Mouse (Mus musculus) ES-E14 (cell line): ENCODE data around the gene Stard7. TPM values are rescaled to one million over a fixed set of nuclear protein-coding genes. Genes with fewer than 3 reads are reported as not detected.

Experiments used
- DNase-seq: peaks from one replicate; pipeline ENCODE4 v3.0.0-alpha.2; 2013; ENCODE audit warnings: low read depth, low spot score
- H3K27ac ChIP-seq: 2 replicates; pipeline ENCODE4 v1.5.1; 2012; ENCODE audit warnings: low read depth, mild to moderate bottlenecking, low read length, moderate library complexity, mixed read lengths; ENCODE audit not compliant: poor library complexity, insufficient read depth, severe bottlenecking
- H3K36me3 ChIP-seq: 2 replicates; pipeline ENCODE4 v1.6.1; 2012; ENCODE audit warnings: mild to moderate bottlenecking, low read length, moderate library complexity, mixed read lengths; ENCODE audit not compliant: control insufficient read depth, poor library complexity, insufficient read depth, severe bottlenecking
- H3K4me1 ChIP-seq, 2 experiments: fragments of 150-350 bp in 1 of 2; sonication (generic) in 1 of 2; 2 replicates each; pipeline ENCODE4 v1.6.1; 2012; ENCODE audit warnings: low read length in 2 of 2, mild to moderate bottlenecking in 1 of 2, mixed read lengths in 1 of 2; ENCODE audit not compliant: control insufficient read depth in 2 of 2, insufficient read depth in 2 of 2, poor library complexity in 1 of 2
- H3K4me3 ChIP-seq, 2 experiments: fragments of 150-350 bp in 1 of 2; sonication (generic) in 1 of 2; 2 replicates each; pipeline ENCODE4 v1.5.1; 2012; ENCODE audit warnings: low read length in 2 of 2, low read depth in 1 of 2, mild to moderate bottlenecking in 1 of 2, mixed read lengths in 1 of 2; ENCODE audit not compliant: insufficient read depth in 1 of 2, poor library complexity in 1 of 2, severe bottlenecking in 1 of 2
- H3K9ac ChIP-seq: 2 replicates; pipeline ENCODE4 v1.6.1; 2012; ENCODE audit warnings: low read depth, mild to moderate bottlenecking, low read length, mixed read lengths; ENCODE audit not compliant: poor library complexity, insufficient read depth, severe bottlenecking
- H3K9me3 ChIP-seq: fragments of 150-350 bp; sonication (generic); 2 replicates; pipeline ENCODE4 v1.6.1; 2012; ENCODE audit warnings: low read depth, mild to moderate bottlenecking, low read length; ENCODE audit not compliant: control insufficient read depth, insufficient read depth
- CHD2 ChIP-seq: IDR thresholded peaks from 2 replicates; pipeline ENCODE4 v1.6.1; 2014; ENCODE audit warnings: mild to moderate bottlenecking, low read depth, low read length, inconsistent platforms
- HCFC1 ChIP-seq: IDR thresholded peaks from 2 replicates; pipeline ENCODE4 v1.6.1; 2012; ENCODE audit warnings: low read length, inconsistent platforms, borderline replicate concordance; ENCODE audit not compliant: insufficient read depth
- MAFK ChIP-seq: IDR thresholded peaks from 2 replicates; pipeline ENCODE4 v1.6.1; 2014; ENCODE audit warnings: mild to moderate bottlenecking, low read depth, low read length, inconsistent platforms; ENCODE audit not compliant: insufficient read depth
- ZC3H11A ChIP-seq: IDR thresholded peaks from 2 replicates; pipeline ENCODE4 v1.6.1; 2012; ENCODE audit warnings: low read depth, mild to moderate bottlenecking, inconsistent platforms, low read length, borderline replicate concordance
- ZNF384 ChIP-seq: IDR thresholded peaks from 2 replicates; pipeline ENCODE4 v1.6.1; 2012; ENCODE audit warnings: low read depth, low read length, inconsistent platforms
- in situ Hi-C, 2 experiments: fragments of 600-800 bp; cut with MboI; formaldehyde crosslinking; loops; one replicate each; pipeline ENCODE4 v1.15.1; 2025; ENCODE audit warnings: low sequenced_read_pairs in 2 of 2, inconsistent platforms in 1 of 2; ENCODE audit not compliant: unreplicated experiment in 2 of 2
- total RNA-seq: library from RNA; depleted of rRNA; stranded (reverse); fragments of 300-350 nt; gene quantifications from 2 replicates; pipeline ENCODE4 v1.2.3, GENCODE M21; 2012

The Stard7 gene
- total RNA-seq, 1 experiment = 40.7 TPM

GRCm38 (mm10) chr2:127251880-127252527, 18.0 kb upstream of the Stard7 start:
- no peak for DNase-seq
- in situ Hi-C loops = no loop called here
- H3K9ac ChIP-seq = no peak overlapping the region
- H3K9me3 ChIP-seq = no peaks in the 10 kb centered on the region
- no peak overlapping the region for H3K27ac ChIP-seq
- H3K36me3 ChIP-seq = peaks cover 4% of the 10 kb centered on the region; the same call in 1 of the 2 replicates
- no peak overlapping the region for H3K4me3 ChIP-seq
- H3K4me1 ChIP-seq = peaks cover 0 to 4% of the 10 kb centered on the region in 2 experiments; a peak in 2 of 4 replicates
- no peak for TF ChIP-seq ZNF384
- no peak for TF ChIP-seq ZC3H11A
- TF ChIP-seq HCFC1 = no peak
- no peak for TF ChIP-seq CHD2
- TF ChIP-seq MAFK = no peak

- Histone ChIP-seq H3K4me1 (peaks cover 0 to 4% of the 10 kb centered on the region in 2 experiments; a peak in 1 of 4 replicates), H3K9me3 (no peaks in the 10 kb centered on the region), H3K4me3 (no peak overlapping the region), H3K9ac (no peak overlapping the region), H3K27ac (no peak overlapping the region), H3K36me3 (peaks cover 9% of the 10 kb centered on the region)
- in situ Hi-C loops = no loop called here
- no peak for DNase-seq
- TF ChIP-seq CHD2 (no peak), ZC3H11A (no peak), MAFK (no peak), HCFC1 (no peak), ZNF384 (no peak)
These were observed 17.2 kb upstream of the Stard7 start for GRCm38 (mm10) chr2:127252787-127253186.

GRCm38 (mm10) chr2:127254604-127255134, 15.3 kb upstream of the Stard7 start:
- Histone ChIP-seq H3K9ac (no peak overlapping the region), H3K27ac (no peak overlapping the region), H3K4me1 (peaks cover 0 to 4% of the 10 kb centered on the region in 2 experiments; a peak in 1 of 4 replicates), H3K36me3 (peaks cover 12% of the 10 kb centered on the region), H3K9me3 (no peaks in the 10 kb centered on the region), H3K4me3 (no peak overlapping the region)
- no peak for DNase-seq
- TF ChIP-seq ZNF384 (no peak), ZC3H11A (no peak), CHD2 (no peak), HCFC1 (no peak)
- in situ Hi-C loops = no loop called here

- peaks cover 12% of the 10 kb centered on the region for H3K36me3 ChIP-seq
- H3K27ac ChIP-seq = no peak overlapping the region
- DNase-seq = no peak
- H3K4me3 ChIP-seq = no peak overlapping the region
- TF ChIP-seq ZNF384 (no peak), HCFC1 (no peak), ZC3H11A (no peak), MAFK (no peak), CHD2 (no peak)
- in situ Hi-C loops = no loop called here
- peaks cover 0 to 4% of the 10 kb centered on the region in 2 experiments; a peak in 1 of 4 replicates for H3K4me1 ChIP-seq
- no peaks in the 10 kb centered on the region for H3K9me3 ChIP-seq
- no peak overlapping the region for H3K9ac ChIP-seq
These were observed 14.7 kb upstream of the Stard7 start for GRCm38 (mm10) chr2:127255294-127255693.
